Mouse (Mus musculus) ovary, adult 18-20 months (tissue): ENCODE data around the gene Fktn.
"Not testable (repeated sequence)": the region's sequence is repeated elsewhere in the genome, so short reads cannot be mapped to it uniquely, and the experiment has no call there.

ENCODE experiments used
- DNase-seq: peaks from one replicate; pipeline ENCODE4 v3.0.0; 2022; ENCODE audit warnings: low spot score, mixed read lengths

Gene Fktn

DNA sequence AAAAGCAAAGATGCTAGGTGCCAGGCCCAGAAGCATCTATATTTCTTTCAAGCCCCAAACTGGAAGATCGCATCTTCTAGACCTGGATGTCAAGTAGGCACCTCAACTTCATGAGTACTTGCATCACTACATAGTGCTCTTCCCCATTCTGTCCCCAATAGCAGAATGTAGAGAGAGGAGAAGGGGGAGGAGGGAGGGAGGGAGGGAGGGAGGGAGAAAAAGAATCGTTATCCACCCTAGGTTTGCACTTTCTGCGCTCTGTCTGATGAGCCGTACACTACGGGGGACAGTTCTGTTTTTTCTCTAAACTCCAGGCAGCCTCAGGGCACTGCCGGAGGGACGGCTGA lies at the start of gene Fktn:
Fktn (plus strand) TSS at position 295 of the 347 bp plus-strand sequence.
- no peak for DNase-seq

DNA sequence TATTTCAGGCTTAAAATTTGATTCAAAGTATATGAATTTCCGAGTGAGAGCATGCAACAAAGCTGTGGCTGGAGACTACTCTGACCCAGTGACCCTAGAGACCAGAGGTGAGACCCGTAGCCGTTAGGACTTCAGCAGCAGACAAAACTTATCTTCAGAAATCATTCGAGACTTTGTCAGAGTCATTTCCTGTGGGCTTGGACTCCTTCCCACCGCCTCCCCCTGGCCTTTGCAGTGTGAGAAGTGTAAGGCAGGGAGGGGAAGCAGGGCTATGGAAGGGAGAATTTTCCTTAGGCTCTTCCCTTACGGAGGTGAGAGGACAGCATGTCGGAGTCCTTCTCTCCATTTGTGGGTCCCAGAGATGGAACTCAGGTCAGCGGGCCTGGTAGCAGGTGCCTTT lies 31.7 kb upstream of the Fktn start:
- no peak for DNase-seq

DNA sequence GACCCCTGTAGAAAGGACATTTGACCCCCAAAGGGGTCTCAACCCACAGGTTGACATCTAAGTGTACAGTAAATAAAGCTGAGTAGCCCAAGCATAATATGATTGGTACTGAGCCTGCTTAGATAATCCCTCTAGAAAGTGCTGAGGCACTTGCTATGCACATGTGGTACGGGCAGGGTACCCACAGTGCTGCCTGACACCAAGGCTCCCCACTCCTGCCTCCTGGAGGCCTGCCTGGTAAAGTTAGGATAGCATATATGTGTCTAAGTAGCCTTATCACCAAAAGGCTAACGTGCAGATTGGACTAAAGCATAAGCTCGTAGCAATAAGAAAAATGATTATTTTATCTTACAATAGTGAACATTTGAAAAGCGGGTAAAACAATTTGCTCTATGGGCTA lies 24.8 kb upstream of the Fktn start:
- no peak for DNase-seq

DNA sequence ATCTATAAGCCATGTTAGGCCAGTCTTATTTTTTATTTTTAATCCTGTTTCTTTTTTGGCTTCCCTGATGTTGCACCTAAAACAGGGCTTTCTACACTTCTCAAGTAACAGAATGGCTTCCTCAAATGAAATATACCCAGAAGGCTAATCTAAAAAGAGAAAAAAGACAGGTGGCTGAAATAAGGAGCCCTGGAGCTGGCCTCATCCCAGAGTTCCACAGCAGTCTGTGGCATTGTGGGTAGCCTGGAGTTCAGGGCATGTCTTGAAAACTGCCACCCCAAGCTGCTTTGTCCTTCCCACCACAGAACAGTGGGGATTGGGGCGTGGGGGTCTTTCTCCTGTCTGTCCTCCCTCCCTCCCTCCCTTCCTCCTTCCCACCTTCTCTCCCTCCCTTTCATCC lies 22.4 kb upstream of the Fktn start:
- no peak for DNase-seq

DNA sequence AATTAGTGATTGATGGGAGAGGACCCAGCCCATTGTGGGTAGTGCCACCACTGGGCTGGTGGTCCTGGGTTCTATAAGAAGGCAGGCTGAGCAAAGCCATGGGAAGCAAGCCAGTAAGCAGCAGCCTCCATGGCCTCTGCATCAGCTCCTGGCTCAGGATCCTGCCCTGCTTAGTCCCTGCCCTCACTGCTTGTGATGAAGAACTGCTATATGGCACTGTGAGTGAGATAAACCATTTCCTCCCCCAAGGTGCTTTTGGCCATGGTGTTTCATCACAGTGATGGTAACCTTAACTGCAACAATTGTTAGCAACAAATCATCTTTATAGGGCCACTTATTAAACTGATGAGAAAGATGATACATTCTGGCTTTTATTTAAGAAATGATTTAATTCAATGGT lies 4.6 kb upstream of the Fktn start:
- DNase-seq: not testable (repeated sequence)

DNA sequence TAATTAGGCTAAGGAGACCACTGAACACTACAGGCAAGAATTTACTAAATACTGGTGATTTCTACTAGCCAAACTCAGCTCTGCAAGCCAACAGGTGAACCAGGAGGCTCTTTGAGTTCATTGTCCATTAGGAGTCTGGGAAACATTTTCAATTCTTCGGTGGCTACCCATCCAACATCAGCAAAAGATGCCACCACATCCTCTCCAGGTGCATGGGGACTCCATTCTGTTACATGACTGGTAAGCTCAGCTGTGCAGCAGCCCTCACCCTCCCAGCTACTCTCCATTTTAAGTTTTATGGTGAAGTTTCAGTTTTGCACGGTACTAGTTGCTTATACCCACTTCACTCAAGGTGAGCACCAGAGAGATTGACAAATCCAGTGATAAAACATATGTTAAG lies 3.8 kb upstream of the Fktn start:
- no peak for DNase-seq

DNA sequence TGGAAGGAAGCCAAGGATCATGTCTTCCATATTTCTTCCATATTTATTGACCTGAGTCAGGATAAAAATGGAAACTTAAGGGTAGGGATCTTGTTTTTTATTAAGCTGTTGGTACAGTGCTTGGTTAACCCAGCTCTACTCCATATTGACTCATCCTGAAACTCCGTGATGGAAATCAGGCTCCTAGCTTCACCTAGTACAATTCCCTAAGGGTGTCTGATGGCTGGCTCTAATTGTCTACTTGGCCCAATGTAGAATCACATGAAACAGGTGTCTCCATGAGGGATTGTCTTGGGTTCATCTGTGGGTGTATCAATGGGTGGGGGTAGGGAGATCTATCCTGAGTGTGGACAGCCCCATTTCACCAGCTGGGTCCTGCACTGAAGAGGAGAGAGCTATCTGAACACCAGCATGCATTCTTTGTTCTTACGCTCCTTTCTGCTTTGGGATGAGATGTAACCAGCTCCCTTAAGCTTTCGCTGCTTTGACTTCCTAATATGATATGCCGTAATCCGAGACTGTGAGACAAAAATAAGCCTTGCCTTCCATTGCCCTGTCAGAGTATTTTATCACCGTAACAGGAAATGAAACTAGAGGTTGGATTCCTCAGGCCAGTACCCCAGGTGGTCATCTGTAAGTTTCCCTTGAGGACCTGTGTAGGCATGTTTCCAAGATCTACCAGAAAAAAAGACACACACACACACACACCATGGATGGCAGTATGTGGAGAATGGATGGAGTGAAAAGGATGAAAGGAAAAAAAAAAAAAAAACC lies 3.1 kb upstream of the Fktn start:
- DNase-seq: no peak

DNA sequence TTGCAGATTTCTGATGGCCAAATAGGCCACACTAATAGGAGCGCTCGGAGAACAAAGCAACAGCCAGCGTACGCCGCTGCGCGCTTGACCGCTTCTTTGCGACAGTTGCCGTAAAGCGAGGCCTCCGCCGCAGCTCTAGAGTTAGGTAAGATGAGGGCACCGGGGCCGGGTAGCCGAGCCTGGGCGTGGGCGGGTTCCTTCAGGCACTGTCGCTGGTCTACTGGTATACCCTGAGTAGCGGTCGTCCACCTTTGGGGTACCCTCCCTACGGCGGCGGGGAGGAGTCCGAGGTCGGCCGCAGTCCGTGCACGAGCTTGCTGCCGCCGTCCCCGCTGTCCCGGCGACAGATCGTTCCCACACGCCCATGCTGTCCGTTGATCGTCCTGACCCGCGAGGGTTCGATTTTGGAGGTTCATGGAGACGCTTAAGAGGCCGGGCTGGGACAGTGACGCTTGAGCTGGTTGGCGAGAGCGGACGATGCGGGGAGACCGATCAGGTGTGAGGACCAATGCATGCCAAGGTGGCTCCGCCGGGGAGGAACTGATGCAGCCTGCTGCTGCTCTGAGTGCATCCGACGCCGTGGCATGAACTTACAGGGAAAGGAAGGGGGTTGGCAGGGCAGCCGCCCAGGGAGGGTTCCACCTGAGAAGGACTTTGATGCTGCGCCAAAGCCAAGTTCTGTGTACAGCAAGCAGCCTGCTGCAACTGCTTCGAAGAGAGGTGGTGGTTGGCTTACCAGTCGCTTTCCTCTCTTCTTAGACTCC lies 435 bp downstream of the Fktn start:
- DNase-seq: peak; percentile 81

DNA sequence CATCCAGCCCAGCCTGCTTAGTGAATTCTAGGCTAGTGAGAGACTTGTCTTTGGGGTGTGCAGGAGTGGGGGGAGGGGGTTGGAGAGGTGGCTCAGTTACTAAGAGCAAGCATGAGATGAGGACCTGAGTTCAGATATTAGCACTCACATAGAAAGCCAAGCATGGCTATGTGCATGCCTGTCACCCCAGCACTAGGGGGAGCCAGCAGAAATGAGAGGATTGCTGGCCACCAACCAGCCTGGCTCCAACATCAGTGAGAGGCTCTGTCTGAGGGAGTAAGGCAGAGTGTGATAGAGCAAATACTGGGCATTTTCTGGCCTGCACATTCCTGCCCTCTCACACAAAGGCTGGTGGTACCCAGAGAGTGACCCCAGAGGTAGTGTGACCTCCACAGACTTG lies 2.2 kb downstream of the Fktn start:
- DNase-seq: no peak

DNA sequence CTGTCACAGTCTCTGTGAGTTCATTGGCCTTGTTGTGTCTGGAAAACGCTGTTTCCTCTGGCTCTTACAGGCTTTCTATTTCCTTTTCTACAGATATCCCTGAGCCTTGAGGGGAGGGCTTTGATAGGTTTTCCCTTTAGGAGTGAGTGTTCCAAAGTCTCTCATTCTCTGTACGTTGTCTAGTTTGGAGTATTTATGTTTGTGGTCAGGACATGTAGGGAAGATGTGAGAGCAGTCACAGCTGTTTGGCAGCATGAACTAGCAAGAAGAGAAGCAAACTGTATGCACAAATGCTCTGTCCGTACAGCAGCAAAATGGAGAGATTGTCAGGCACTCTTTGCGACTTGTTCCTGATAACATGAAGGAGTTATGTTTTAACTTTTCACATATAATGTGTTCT lies 3.7 kb downstream of the Fktn start:
- DNase-seq: no peak

DNA sequence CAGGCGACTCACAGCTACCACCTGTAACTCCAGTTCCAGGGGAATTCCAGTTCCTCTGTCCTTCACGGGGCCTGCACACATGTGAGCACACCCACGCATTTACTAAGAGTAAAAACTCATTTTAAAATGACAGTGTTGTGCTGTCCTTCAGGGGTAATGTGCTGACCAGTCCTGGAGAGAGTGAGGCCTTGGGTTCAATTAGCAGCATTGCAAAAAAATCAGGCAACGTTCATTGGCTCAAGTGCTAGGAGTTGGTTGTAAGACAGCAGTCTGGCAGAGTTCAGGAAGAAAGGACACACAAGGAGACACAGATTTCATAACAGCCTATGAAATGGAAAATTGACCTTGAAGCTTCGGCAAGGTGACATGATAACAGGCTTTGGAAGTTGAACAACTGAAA lies 4.5 kb downstream of the Fktn start:
- no peak for DNase-seq

DNA sequence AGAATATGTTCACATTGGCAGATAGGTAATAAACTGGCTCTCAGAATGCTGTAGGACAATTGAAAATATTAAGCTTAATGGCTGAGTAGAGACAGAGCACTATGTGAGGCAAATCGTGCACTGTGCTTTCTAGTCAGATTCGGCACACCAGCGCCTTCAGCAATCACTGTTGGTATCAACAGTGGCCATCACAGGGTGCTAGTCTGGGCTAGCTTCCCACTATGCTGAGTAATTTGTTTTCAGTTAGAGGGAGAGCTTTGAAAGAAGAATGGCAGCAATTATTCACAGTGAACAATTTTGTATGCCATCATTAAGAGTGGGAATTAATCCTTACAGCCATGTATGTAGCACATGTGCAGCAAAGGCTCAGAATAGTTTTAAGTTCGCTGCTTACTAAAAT lies 8.7 kb downstream of the Fktn start:
- no peak for DNase-seq

DNA sequence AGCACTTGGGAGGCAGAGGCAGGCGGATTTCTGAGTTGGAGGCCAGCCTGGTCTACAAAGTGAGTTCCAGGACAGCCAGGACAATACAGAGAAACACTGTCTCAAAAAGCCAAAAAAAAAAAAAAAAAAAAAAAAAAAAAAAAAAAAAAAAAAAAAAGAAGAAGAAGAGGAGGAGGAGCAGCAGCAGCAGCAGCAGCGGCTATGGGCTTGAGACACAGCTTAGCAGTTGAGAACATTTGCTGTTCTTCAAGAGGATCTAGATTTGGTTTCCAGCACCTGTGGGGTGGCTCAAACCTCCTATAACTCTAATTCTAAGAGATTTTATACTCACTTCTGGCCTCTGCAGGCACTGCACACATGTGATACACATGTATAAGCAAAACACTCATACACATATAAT lies 12.3 kb downstream of the Fktn start:
- not testable (repeated sequence) for DNase-seq

DNA sequence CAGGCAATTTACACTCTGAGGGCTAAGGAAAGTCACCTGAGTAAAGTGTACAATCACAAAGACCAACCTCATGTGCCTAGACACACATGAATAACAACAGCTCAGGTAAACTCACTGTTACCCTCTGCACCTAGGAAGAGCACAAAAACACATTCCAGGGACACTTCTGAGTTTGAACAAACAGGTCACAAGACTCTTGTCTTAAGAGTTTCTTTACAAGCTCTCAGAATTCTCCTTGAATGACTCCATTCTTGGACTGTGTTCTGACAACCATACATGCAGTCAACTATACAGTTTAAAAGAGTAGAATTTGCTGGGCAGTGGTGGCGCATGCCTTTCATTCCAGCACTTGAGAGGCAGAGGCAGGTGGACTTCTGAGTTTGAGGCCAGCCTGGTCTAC lies 14.3 kb downstream of the Fktn start:
- DNase-seq: no peak

DNA sequence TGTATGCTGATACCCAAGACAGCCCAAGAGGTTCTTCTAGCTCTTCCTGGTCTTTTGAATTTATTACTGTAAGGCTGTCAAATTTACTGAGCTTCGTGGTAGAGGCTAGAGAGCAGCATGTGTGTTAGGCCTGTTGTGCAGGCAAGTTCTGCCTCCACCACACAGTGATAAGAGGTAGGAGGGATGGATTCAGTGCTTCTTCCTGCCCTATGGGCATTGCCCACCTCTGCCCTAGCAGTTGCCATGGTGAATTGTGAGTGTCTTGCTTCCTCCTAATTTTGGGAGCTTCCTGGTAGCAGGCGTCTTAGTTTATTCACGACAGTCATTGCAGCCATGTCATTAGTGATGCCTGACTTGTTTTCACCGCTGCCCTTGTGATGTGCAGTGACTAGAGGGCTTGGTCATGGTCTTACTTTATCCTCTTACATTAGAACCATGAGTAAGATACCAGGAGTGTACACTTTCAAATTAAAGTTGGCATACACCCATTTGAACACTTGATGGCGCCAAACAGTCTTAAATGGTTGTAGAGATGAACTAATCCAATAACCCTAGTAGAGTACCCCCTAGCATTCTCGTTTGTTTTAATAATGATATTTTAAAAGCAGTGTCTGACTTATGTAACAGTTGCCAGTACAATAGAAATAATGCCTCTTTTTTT lies 25.3 kb downstream of the Fktn start:
- DNase-seq: no peak

DNA sequence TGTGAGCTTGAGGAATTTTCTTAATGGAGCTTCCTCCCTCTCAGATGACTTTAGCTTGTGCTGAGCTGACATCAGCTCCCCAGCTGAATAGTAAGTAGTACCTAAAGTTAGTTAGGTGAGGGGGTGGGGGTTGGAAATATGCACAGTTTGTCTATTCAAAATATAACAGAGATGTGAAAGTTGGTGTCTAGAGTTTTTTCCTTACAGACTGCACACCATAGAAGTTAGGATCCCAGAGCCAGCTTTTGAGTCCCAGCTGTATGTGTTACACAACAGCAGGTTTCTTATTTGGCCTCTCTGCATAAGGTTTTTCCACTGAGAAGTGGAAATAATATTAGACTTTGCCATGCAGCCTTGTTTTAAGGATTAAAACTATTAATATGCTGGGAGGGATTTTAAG lies 36.0 kb downstream of the Fktn start:
- DNase-seq: no peak

DNA sequence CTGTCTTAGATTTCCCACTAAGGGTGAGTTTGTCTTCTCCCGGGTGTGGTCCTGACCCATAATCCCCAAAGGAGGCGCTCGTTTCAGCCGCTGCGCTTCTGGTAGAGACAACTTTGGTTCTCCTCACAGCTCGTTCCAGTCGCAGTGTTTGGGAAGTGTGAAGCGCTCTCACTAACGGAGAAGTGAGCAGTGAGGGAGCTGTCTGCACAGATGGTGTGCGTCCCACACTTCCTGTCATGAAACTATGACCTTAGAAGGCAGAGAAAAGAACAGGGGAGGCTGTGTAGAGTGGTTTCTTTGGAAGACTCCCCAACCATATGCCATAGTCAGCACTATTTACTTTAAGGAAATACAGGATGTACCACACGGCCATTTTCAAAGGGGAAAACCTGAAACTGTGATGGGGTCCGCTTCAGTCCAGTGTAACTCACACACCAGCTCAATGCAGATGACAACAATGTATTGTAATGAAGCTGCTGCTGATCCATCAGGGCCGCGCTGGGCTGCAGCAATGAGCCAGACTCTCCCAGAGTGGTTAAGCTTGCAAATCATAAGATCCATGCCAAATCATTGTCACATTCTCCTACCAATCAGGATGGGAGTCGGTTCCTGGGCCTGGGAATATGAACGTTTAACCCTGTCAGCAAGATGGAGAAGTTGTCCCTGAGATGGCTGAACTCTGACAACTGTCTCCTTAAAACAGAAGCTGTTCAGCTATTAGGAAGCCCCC lies 36.8 kb downstream of the Fktn start:
- no peak for DNase-seq

DNA sequence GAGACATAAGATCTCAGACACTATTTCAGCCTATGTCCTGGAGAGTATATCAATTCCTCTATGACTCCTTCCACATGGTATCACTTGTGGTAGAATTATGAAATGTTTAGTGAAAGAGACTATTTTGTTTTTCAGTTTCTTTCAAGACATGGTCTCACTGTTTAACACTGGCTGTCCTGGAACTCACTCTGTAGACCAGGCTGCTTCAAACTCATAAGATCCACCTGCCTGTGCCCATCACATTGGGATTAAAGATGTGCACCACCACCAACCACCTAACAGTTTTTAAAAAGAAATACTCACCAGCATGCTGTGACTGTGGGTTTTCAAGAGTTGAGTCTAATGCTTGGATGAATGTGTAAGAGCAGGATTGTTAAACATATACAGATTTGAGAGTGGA lies 43.2 kb downstream of the Fktn start:
- DNase-seq: no peak

DNA sequence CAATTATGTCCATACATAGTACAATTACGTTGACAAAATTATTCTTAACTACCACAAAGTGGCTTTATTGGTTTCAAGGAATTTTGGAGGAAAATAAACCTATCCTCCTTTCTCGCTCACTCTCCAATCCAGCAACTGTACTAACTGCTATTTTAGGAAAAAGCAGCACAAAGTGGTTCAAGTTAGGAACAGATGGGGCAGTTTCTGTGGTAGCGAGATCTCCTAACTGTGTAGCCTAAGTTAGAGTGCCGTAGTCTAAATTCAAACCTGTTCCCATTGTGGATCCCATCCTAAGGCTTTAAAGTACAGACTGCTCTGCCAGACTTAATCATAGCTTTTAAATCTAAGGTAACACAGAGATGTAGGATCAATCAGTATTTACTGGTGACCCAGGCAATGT lies 45.0 kb downstream of the Fktn start:
- DNase-seq: no peak

DNA sequence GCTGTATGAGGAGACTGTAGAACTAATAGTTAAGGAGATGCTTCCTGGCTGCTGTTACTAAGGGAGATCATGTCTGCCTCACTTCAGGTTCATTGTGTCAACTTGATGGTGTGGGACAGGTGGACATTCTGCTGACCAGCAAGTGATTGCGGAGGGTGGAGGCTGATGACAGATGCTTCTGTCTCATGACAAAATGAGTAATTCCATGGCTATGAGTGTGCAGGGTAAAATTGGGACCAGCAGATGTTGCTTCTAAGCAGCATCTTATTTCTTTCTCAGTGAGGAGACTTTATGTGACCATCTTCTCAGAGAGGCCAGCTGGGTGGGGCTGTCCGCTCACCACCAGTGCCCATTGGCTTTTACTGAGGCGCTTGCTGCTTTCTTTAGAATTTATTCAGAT lies 45.9 kb downstream of the Fktn start:
- no peak for DNase-seq

DNA sequence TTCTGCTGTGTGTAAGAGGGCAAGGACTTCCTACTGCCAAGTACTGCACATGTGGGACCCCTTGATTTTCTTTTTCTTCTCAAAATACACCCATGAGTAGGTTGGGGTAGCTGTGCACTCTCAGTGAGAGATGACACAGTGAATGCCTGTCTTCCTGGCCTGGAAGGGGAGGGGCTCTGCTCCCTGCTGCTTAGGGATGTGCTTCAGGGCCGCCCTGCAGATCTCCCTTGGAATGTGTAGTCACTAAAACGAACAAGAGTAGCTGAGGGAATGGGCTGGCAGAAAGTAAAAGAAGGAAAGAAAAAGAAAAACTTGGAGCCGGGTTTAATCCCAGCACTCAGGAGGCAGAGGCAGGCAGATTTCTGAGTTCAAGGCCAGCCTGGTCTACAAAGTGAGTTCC lies 48.7 kb downstream of the Fktn start:
- DNase-seq: no peak

DNA sequence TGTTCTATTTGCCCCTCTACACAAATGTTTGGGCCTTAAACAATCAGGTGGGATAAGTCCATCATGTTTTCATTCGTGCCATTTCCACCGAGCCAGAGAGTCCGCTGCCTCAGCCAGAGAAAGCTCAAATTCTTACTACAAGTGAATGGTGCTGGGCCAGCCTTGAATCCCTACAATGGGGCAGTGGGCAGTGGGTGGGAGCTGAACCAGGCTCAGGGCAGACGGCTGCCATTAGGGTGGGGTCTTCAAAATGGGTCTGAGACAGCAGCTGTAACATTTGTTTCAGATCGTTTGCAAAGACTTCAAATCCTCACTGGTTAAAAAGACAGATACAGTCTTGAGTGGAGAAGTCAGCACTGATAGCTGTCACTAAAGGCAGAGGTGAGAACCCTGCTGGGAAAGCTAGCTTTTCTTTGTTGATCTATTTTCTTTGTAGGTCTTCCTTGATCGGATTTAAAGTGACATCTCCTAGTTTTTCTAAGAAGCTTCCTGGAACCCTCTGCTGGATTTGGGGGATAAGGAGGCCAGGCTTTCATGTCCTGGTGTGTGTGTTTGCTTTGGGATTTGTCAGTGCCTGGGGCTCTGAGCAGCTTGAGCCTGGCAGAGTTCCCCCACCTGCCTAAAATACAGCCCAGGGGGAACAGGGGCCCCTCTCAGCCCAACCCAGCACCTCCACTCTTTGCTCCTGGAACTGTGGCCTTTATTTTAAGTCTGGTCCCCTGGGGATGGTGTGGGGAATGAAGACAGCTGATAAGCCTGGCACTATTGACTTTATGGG lies 57.3 kb downstream of the Fktn start:
- no peak for DNase-seq
